Mouse (Mus musculus) retina, embryonic 14.5 days (tissue): ENCODE measurements around the gene Dek.

Experiments used
- DNase-seq: peaks from one replicate; pipeline ENCODE4 v3.0.0-alpha.2; 2015; ENCODE audit warnings: low spot score

Dek gene

DNA sequence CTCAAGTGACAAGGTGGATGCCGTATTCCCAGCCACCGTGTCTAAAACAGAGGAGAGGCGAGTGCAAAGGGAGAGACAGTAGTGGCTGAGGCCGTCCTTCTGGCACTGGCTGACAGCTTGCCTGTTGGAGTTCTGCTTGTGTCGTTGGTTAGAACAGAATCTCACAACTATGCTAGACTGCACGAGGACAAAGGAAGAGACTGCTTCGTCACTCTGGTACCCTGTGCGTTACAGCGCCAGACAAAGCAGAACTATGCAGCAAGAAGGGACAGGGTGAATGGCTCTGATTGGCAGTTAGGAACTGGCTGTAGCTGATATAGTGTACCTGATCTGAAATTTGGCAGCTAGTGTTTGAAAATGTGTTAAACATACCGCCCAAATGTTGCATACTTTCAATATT lies 52.0 kb downstream of the Dek start:
- peak; percentile 73 for DNase-seq

DNA sequence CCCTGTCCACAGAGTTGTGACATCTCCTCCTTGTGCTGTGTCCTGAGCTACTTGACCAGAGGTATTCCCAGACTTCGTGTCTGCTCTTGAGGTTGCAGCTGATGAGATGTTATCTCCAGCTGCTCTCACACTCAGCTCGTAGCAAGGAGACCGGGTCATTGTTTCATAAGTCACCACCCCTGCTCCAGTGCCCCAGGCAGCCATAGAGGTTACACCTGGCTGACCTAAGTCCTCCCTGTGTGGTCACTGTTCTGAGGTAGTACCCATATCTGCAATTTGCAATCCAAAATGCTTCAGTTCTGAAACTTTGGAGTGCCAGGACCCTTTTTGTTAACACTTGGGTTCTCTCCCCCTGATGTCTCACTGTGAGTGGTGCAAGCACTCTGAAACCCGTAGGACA lies 56.0 kb downstream of the Dek start:
- DNase-seq: no peak

DNA sequence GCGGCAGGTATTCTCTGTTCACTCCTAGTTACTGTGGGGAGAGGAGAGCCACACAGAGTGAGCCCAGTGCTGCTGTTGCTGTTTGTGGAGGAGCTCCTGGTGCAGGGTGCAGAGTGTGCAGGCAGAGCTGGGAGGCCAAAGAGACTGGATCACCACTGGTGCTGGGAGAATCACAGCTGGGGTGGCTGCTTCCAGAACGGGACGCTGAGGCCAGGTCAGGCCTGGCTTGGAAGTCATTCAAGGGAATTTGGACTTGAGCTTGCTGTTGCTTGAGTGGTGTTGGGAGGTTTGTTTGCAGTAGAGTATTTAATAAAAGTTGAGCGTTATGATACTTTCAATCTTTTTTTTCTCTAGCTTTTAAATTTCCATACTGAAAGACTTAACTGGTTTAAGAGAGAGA lies 58.0 kb downstream of the Dek start:
- DNase-seq: no peak

GRCm38 (mm10) chr13:47044617-47044947 lies 61.4 kb downstream of the Dek start, which contains the start of gene Tpmt:
Tpmt (minus strand) TSS chr13:47044737.
- no peak for DNase-seq

GRCm38 (mm10) chr13:47043833-47044616 lies 62.0 kb downstream of the Dek start:
- DNase-seq: peak; percentile 25

- peak; percentile 99 for DNase-seq
Observed at GRCm38 (mm10) chr13:47043030-47043680, 62.8 kb downstream of the Dek start, which contains the start of gene Kdm1b. Kdm1b (plus strand) TSS chr13:47043499.

- DNase-seq: peak; percentile 22
Observed at GRCm38 (mm10) chr13:47042024-47042633, 63.9 kb downstream of the Dek start.

DNA sequence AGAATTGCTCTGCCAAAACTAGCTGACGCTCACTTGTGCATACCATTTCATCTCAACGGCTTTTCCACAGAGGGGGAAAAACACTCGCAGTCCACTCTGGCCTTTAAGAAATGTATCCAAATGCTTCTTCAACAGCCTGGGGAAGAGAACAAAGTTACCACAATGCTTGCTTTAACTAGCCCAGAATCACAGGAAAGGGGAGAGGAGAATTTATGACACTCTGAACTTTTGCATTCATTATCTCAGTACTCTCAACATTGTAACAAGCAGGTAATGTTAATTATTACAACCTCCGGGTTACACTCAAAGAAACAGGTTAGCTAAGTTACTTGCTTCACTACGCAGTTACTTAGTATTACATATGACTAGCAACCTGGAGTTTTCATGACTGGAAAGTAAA lies 65.9 kb downstream of the Dek start:
- DNase-seq: no peak

- no peak for DNase-seq
Observed at GRCm38 (mm10) chr13:47037946-47038345, 68.1 kb downstream of the Dek start.
